Mouse (Mus musculus): Measurements from ENCODE around the gene Taf15.

DNA sequence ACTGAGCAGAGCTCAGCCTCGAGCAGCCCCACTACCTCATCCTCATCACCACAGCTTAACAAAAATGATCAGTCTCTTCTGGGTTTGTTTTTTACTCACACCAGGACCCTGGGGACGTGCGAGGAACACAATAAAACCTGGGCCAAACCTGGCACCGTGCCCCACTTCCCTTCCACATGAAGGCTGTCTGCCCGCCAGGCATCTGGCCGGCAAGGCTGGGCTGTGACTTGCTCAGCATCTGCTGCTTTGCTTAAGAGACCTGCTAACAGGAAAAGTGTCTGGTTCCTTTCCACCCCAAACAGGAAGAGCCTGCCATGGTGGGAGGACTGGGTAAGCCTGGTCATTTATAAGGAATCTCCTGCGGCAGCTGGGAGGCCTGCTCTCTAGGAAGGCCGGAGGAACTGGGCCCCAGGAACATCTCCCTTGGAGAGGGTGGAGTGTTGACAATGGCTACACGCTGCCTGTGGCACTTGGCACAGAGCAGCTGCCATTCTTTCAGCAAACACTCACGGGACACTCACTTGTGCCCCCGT, 5.7 kb upstream of the Taf15 start:
- TF ChIP-seq CTCF (conservative IDR thresholded peaks at IDR 0.05; ENCODE audit: low read length) (no peak), POU5F1 (IDR thresholded peaks at IDR 0.05; ENCODE audit: borderline replicate concordance, low read length) (no peak), NANOG (IDR thresholded peaks at IDR 0.05; ENCODE audit: borderline replicate concordance, low read length) (no peak)

All from E14TG2a.4 (cell line).